Mouse (Mus musculus) lung, embryonic 14.5 days (tissue): ENCODE results near the gene Slc15a2. TPM values are rescaled to one million over a fixed set of nuclear protein-coding genes. Genes with fewer than 3 reads are reported as not detected.

ENCODE experiments used
- ATAC-seq: fragments of 200-750 bp; cut with Nextera tagmentation; 2 replicates; pipeline ENCODE4 v1.8.0; 2017; ENCODE audit warnings: mild to moderate bottlenecking, moderate TSS enrichment, moderate library complexity; ENCODE audit not compliant: insufficient read depth
- DNase-seq: peaks from one replicate; pipeline ENCODE4 v3.0.0-alpha.2; 2015
- H3K27ac ChIP-seq: fragments of 300-500 bp; sonication (generic); 2 replicates; pipeline ENCODE4 v1.5.1; 2014; ENCODE audit warnings: low read depth, mild to moderate bottlenecking, moderate library complexity
- H3K27me3 ChIP-seq: fragments of 300-500 bp; sonication (generic); 2 replicates; pipeline ENCODE4 v1.6.1; 2014; ENCODE audit warnings: low read length, control low read depth; ENCODE audit not compliant: insufficient read depth
- H3K36me3 ChIP-seq: fragments of 300-500 bp; sonication (generic); 2 replicates; pipeline ENCODE4 v1.6.1; 2014; ENCODE audit warnings: control low read depth; ENCODE audit not compliant: insufficient read depth
- H3K4me1 ChIP-seq: fragments of 300-500 bp; sonication (generic); 2 replicates; pipeline ENCODE4 v1.6.1; 2014; ENCODE audit warnings: antibody characterized with exemption, control low read depth; ENCODE audit not compliant: insufficient read depth
- H3K4me2 ChIP-seq: fragments of 300-500 bp; sonication (generic); 2 replicates; pipeline ENCODE4 v1.6.1; 2014; ENCODE audit warnings: mild to moderate bottlenecking
- H3K4me3 ChIP-seq: fragments of 300-500 bp; sonication (generic); 2 replicates; pipeline ENCODE4 v1.5.1; 2014; ENCODE audit warnings: low read depth, low read length
- H3K9ac ChIP-seq: fragments of 300-500 bp; sonication (generic); 2 replicates; pipeline ENCODE4 v1.6.1; 2014
- H3K9me3 ChIP-seq: fragments of 300-500 bp; sonication (generic); 2 replicates; pipeline ENCODE4 v1.6.1; 2016; ENCODE audit warnings: low read depth, low read length, control low read depth
- CTCF ChIP-seq: IDR thresholded peaks from 2 replicates; pipeline ENCODE4 v1.5.1; 2016; ENCODE audit warnings: antibody characterized with exemption, low read depth
- WGBS: fragments of 180-500 bp; shearing (Covaris S2); extraction: QIAGEN DNeasy Blood & Tissue Kit; methylation state at CpG from one replicate; pipeline ENCODE4 v1.1.7; 2014; 5-methylcytosine and 5-hydroxymethylcytosine counted together
- polyA plus RNA-seq: library from polyadenylated mRNA; unstranded; fragments of >200 nt; fragmentation: Nextera tagmentation; extraction: Ambion mirVana; gene quantifications from 2 replicates; pipeline ENCODE4 v1.2.1, GENCODE M21; 2014

Slc15a2 gene
- polyA plus RNA-seq, 1 experiment from 2014 or later, result 28.1 TPM

DNA sequence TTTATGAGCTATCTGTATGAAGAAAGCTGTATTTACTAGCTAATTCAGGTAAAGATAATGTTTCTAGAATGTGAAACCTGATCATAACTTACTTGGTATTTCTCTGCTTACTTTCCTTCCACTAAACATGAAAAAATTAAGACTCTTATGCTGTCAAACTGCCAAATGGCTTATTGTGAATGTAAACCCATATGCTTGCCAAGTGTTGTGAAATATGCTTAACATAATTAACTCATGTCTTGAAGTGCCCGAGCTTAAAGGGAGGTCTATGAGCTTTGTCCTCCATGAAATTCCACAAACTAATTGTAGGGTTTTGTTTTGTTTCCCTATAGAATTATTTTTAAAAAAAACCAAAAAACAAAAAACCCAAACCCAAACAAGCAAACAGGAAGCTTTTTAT, 50.9 kb downstream of the Slc15a2 start:
- 37% methylated on average over 1 of the region's 1 CpGs for WGBS
- H3K27me3 ChIP-seq, result no peaks in the 10 kb centered on the region
- H3K4me1 ChIP-seq, result no peaks in the 10 kb centered on the region
- no peak overlapping the region for H3K9ac ChIP-seq
- H3K4me2 ChIP-seq, result no peak overlapping the region
- H3K4me3 ChIP-seq, result no peak overlapping the region
- TF ChIP-seq CTCF, result no peak
- no peaks in the 10 kb centered on the region for H3K9me3 ChIP-seq
- peak; percentile 63; the same call in 1 of the 2 replicates for ATAC-seq
- DNase-seq, result peak; percentile 90
- no peak overlapping the region for H3K27ac ChIP-seq
- no peaks in the 10 kb centered on the region for H3K36me3 ChIP-seq

DNA sequence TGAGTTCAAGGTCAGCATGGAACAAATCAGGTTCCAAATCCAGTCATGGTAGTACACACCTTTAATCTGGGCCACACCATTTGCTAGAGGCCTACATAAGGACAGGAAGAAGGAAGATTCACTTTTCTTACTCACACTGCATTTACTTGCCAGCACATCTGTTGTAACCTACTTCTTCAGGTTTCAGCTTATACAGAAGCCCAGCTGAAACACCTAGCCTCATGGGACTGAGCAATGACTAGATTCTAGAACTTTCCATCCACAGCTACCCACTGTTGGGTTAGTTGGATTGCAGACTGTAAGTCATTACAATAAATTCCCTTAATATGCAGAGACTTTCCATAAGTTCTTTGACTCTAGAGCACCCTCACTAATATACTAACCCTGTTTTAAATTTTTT, 52.2 kb downstream of the Slc15a2 start:
- Histone ChIP-seq H3K4me2 (no peak overlapping the region), H3K9me3 (no peaks in the 10 kb centered on the region), H3K9ac (no peak overlapping the region), H3K4me1 (no peaks in the 10 kb centered on the region), H3K27me3 (no peaks in the 10 kb centered on the region), H3K27ac (no peak overlapping the region), H3K36me3 (no peaks in the 10 kb centered on the region), H3K4me3 (no peak overlapping the region)
- no peak for ATAC-seq
- no peak for DNase-seq
- no peak for TF ChIP-seq CTCF

- Histone ChIP-seq H3K27ac (no peak overlapping the region), H3K9ac (no peak overlapping the region), H3K4me2 (no peak overlapping the region), H3K4me1 (no peaks in the 10 kb centered on the region), H3K4me3 (no peak overlapping the region), H3K27me3 (no peaks in the 10 kb centered on the region), H3K36me3 (no peaks in the 10 kb centered on the region), H3K9me3 (no peaks in the 10 kb centered on the region)
- no peak for TF ChIP-seq CTCF
- DNase-seq, result no peak
- ATAC-seq, result no peak
- WGBS, result 85% methylated on average over 2 of the region's 2 CpGs
Measured at GRCm38 (mm10) chr16:36728959-36729358, 55.8 kb downstream of the Slc15a2 start.

GRCm38 (mm10) chr16:36723880-36724443, 60.8 kb downstream of the Slc15a2 start:
- H3K27me3 ChIP-seq, result no peaks in the 10 kb centered on the region
- no peak overlapping the region for H3K4me2 ChIP-seq
- no peaks in the 10 kb centered on the region for H3K4me1 ChIP-seq
- no peak overlapping the region for H3K27ac ChIP-seq
- no peak overlapping the region for H3K4me3 ChIP-seq
- WGBS, result 47% methylated on average over 3 of the region's 3 CpGs
- no peaks in the 10 kb centered on the region for H3K36me3 ChIP-seq
- TF ChIP-seq CTCF, result peak; percentile 54
- no peaks in the 10 kb centered on the region for H3K9me3 ChIP-seq
- no peak overlapping the region for H3K9ac ChIP-seq
- DNase-seq (peak; percentile 44), ATAC-seq (no peak)

GRCm38 (mm10) chr16:36722739-36723138, 62.0 kb downstream of the Slc15a2 start:
- no peaks in the 10 kb centered on the region for H3K4me1 ChIP-seq
- no peak overlapping the region for H3K4me3 ChIP-seq
- WGBS, result 17% methylated on average over 4 of the region's 4 CpGs
- no peak overlapping the region for H3K27ac ChIP-seq
- no peak for DNase-seq
- no peak for TF ChIP-seq CTCF
- H3K9me3 ChIP-seq, result no peaks in the 10 kb centered on the region
- H3K27me3 ChIP-seq, result no peaks in the 10 kb centered on the region
- H3K9ac ChIP-seq, result no peak overlapping the region
- ATAC-seq, result no peak; the same call in 1 of the 2 replicates
- H3K36me3 ChIP-seq, result no peaks in the 10 kb centered on the region
- H3K4me2 ChIP-seq, result no peak overlapping the region

GRCm38 (mm10) chr16:36720194-36721055, 64.3 kb downstream of the Slc15a2 start:
- Histone ChIP-seq H3K4me2 (no peak overlapping the region), H3K4me1 (no peaks in the 10 kb centered on the region), H3K4me3 (no peak overlapping the region), H3K9ac (no peak overlapping the region), H3K9me3 (no peaks in the 10 kb centered on the region), H3K36me3 (no peaks in the 10 kb centered on the region), H3K27ac (no peak overlapping the region), H3K27me3 (no peaks in the 10 kb centered on the region)
- DNase-seq (peak; percentile 24), ATAC-seq (no peak)
- WGBS, result 70% methylated on average over 13 of the region's 13 CpGs
- peak; percentile 49 for TF ChIP-seq CTCF

- H3K9ac ChIP-seq, result no peak overlapping the region
- no peaks in the 10 kb centered on the region for H3K9me3 ChIP-seq
- DNase-seq, result no peak
- no peaks in the 10 kb centered on the region for H3K4me1 ChIP-seq
- no peak overlapping the region for H3K4me2 ChIP-seq
- no peak for ATAC-seq
- no peaks in the 10 kb centered on the region for H3K27me3 ChIP-seq
- no peak for TF ChIP-seq CTCF
- no peaks in the 10 kb centered on the region for H3K36me3 ChIP-seq
- no peak overlapping the region for H3K4me3 ChIP-seq
- no peak overlapping the region for H3K27ac ChIP-seq
Measured at GRCm38 (mm10) chr16:36718637-36719036, 66.1 kb downstream of the Slc15a2 start.
